Mouse (Mus musculus): ENCODE data around the gene Rps18. TPM values are rescaled to one million over a fixed set of nuclear protein-coding genes. Genes with fewer than 3 reads are reported as not detected.

The Rps18 gene
- polyA plus RNA-seq, 2 experiments = 1,098 to 1,411 TPM

GRCm38 (mm10) chr17:33916294-33916693 is 39.5 kb downstream of the Rps18 start:
- Histone ChIP-seq H3K27me3 (ENCODE audit: control insufficient read depth, insufficient read depth, low read length) (no peaks in the 10 kb centered on the region), H3K4me3 (ENCODE audit: insufficient read depth in 1 of 2, low read depth in 2 of 2, low read length in 2 of 2) (peak overlapping the region; percentile 71 to 86), H3K4me1 (replicated peaks; ENCODE audit: control insufficient read depth in 2 of 2, insufficient read depth in 2 of 2, low read length in 1 of 2) (peaks cover 10 to 18% of the 10 kb centered on the region in 2 experiments), H3K4me2 (ENCODE audit: low read depth) (peak overlapping the region; percentile 75), H3K27ac (peak overlapping the region; percentile 71), H3K36me3 (replicated peaks; ENCODE audit: control insufficient read depth, insufficient read depth, low read depth) (peaks cover 32% of the 10 kb centered on the region), H3K9me3 (ENCODE audit: control insufficient read depth, low read length) (peaks cover 5% of the 10 kb centered on the region), H3K9ac (replicated peaks) (peak overlapping the region; percentile 68)
- DNase-seq (ENCODE audit: low read depth in 3 of 3, low spot score in 3 of 3) = no peak
- ATAC-seq (ENCODE audit: insufficient read depth) = no peak; the same call in 1 of the 2 replicates
- no peak for TF ChIP-seq EP300 (IDR thresholded peaks at IDR 0.05; ENCODE audit: low read depth)
- no peak for TF ChIP-seq CTCF (IDR thresholded peaks at IDR 0.05; ENCODE audit: low read depth)
- WGBS (ENCODE audit: insufficient replicate concordance) = 6% methylated on average over 15 of the region's 20 CpGs

- TF ChIP-seq CTCF (IDR thresholded peaks at IDR 0.05; ENCODE audit: low read depth) (no peak), EP300 (IDR thresholded peaks at IDR 0.05; ENCODE audit: low read depth) (no peak)
- peak within 1 kb of the TSS; percentile 71 to 86 for H3K4me3 ChIP-seq (ENCODE audit: insufficient read depth in 1 of 2, low read depth in 2 of 2, low read length in 2 of 2)
- H3K4me1 ChIP-seq (replicated peaks; ENCODE audit: control insufficient read depth in 2 of 2, insufficient read depth in 2 of 2, low read length in 1 of 2) = peaks cover 10 to 16% of the 10 kb centered on the region in 2 experiments
- peaks cover 5% of the 10 kb centered on the region for H3K9me3 ChIP-seq (ENCODE audit: control insufficient read depth, low read length)
- ATAC-seq (ENCODE audit: insufficient read depth) = peak; percentile 84
- H3K27ac ChIP-seq = peak within 1 kb of the TSS; percentile 71
- peaks cover 34% of the 10 kb centered on the region for H3K36me3 ChIP-seq (replicated peaks; ENCODE audit: control insufficient read depth, insufficient read depth, low read depth)
- H3K9ac ChIP-seq (replicated peaks) = peak within 1 kb of the TSS; percentile 68
- under 1% methylated on average over 34 of the region's 34 CpGs for WGBS (ENCODE audit: insufficient replicate concordance)
- DNase-seq (ENCODE audit: low read depth in 3 of 3, low spot score in 3 of 3) = peak; percentile 97
- H3K4me2 ChIP-seq (ENCODE audit: low read depth) = peak within 1 kb of the TSS; percentile 75
- H3K27me3 ChIP-seq (ENCODE audit: control insufficient read depth, insufficient read depth, low read length) = no peaks in the 10 kb centered on the region
Observed at GRCm38 (mm10) chr17:33915671-33916250, 40.0 kb downstream of the Rps18 start, which contains the start of the genes Tapbp and Zbtb22. TSS of gene Tapbp (plus strand) at chr17:33915899. TSS of gene Zbtb22 (plus strand) at chr17:33915904.

- no peak for DNase-seq (ENCODE audit: low read depth in 3 of 3, low spot score in 3 of 3)
- Histone ChIP-seq H3K9ac (replicated peaks) (no peak overlapping the region; the same call in 1 of the 2 replicates), H3K4me1 (replicated peaks; ENCODE audit: control insufficient read depth in 2 of 2, insufficient read depth in 2 of 2, low read length in 1 of 2) (peaks cover 15 to 16% of the 10 kb centered on the region in 2 experiments)
Observed at GRCm38 (mm10) chr17:33914969-33915391, 40.8 kb downstream of the Rps18 start.

DNA sequence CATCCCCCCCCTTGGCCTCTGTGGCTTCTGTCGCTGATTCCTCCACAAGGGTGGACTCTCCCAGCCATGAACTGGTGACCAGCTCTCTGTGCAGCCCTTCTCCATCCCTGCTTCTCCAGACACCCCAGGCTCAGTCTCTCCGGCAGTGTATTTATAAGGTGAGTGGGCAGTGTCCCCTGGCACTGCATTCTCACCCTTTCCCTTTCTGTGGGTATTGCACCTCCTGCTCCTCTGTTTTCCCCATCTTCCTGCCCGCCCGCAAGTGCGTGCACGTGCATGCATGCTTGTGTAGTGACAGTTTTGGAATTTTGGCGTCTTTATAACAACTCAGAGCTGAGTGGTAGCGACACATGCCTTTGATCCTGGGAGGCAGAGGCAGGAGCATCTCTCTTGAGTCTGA is 41.9 kb downstream of the Rps18 start:
- Histone ChIP-seq H3K9ac (replicated peaks) (no peak overlapping the region), H3K4me3 (ENCODE audit: insufficient read depth in 1 of 2, low read depth in 2 of 2, low read length in 2 of 2) (no peak overlapping the region), H3K4me1 (replicated peaks; ENCODE audit: control insufficient read depth in 2 of 2, insufficient read depth in 2 of 2, low read length in 1 of 2) (peaks cover 13% of the 10 kb centered on the region in 2 experiments), H3K36me3 (replicated peaks; ENCODE audit: control insufficient read depth, insufficient read depth, low read depth) (peaks cover 34% of the 10 kb centered on the region), H3K27me3 (ENCODE audit: control insufficient read depth, insufficient read depth, low read length) (no peaks in the 10 kb centered on the region), H3K9me3 (ENCODE audit: control insufficient read depth, low read length) (peaks cover 5% of the 10 kb centered on the region), H3K4me2 (ENCODE audit: low read depth) (no peak overlapping the region), H3K27ac (no peak overlapping the region)
- whole genome bisulfite sequencing (ENCODE audit: insufficient replicate concordance) = 89% methylated on average over 8 of the region's 8 CpGs
- TF ChIP-seq EP300 (IDR thresholded peaks at IDR 0.05; ENCODE audit: low read depth) = no peak
- ATAC-seq (ENCODE audit: insufficient read depth) (no peak), DNase-seq (ENCODE audit: low read depth in 3 of 3, low spot score in 3 of 3) (no peak)

More at GRCm38 (mm10) chr17:33914969-33915391, 40.8 kb downstream of the Rps18 start:
- Histone ChIP-seq H3K4me2 (ENCODE audit: low read depth) (peak overlapping the region; percentile 75), H3K27me3 (ENCODE audit: control insufficient read depth, insufficient read depth, low read length) (no peaks in the 10 kb centered on the region), H3K36me3 (replicated peaks; ENCODE audit: control insufficient read depth, insufficient read depth, low read depth) (peaks cover 34% of the 10 kb centered on the region), H3K27ac (peak overlapping the region; percentile 71), H3K4me3 (ENCODE audit: insufficient read depth in 1 of 2, low read depth in 2 of 2, low read length in 2 of 2) (peak overlapping the region; percentile 1 to 71; a peak in 3 of 4 replicates), H3K9me3 (ENCODE audit: control insufficient read depth, low read length) (peaks cover 5% of the 10 kb centered on the region)
- WGBS (ENCODE audit: insufficient replicate concordance) = 65% methylated on average over 13 of the region's 13 CpGs
- no peak for TF ChIP-seq EP300 (IDR thresholded peaks at IDR 0.05; ENCODE audit: low read depth)
- peak; percentile 65 for TF ChIP-seq CTCF (IDR thresholded peaks at IDR 0.05; ENCODE audit: low read depth)
- ATAC-seq (ENCODE audit: insufficient read depth) = no peak

DNA sequence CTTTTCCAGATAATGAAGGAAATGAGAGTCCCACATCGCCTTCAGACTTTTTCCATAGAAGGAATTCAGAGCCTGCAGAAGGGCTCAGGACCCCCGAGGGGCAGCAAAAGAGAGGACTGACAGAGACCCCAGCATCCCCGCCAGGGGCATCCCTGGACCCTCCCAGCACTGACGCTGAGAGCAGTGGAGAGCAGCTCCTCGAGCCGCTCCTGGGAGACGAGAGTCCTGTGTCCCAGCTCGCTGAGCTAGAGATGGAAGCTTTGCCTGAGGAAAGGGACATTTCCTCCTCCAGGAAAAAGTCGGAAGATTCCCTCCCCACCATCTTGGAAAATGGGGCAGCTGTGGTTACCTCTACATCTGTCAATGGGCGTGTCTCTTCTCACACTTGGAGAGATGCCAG is 42.5 kb downstream of the Rps18 start:
- Histone ChIP-seq H3K9me3 (ENCODE audit: control insufficient read depth, low read length) (peaks cover 5% of the 10 kb centered on the region), H3K36me3 (replicated peaks; ENCODE audit: control insufficient read depth, insufficient read depth, low read depth) (peaks cover 34% of the 10 kb centered on the region), H3K4me3 (ENCODE audit: insufficient read depth in 1 of 2, low read depth in 2 of 2, low read length in 2 of 2) (no peak overlapping the region), H3K4me1 (replicated peaks; ENCODE audit: control insufficient read depth in 2 of 2, insufficient read depth in 2 of 2, low read length in 1 of 2) (peaks cover 8 to 11% of the 10 kb centered on the region in 2 experiments), H3K4me2 (ENCODE audit: low read depth) (no peak overlapping the region), H3K27me3 (ENCODE audit: control insufficient read depth, insufficient read depth, low read length) (no peaks in the 10 kb centered on the region), H3K9ac (replicated peaks) (no peak overlapping the region), H3K27ac (no peak overlapping the region)
- DNase-seq (ENCODE audit: low read depth in 3 of 3, low spot score in 3 of 3) (no peak), ATAC-seq (ENCODE audit: insufficient read depth) (no peak)
- 79% methylated on average over 10 of the region's 10 CpGs for WGBS (ENCODE audit: insufficient replicate concordance)
- TF ChIP-seq CTCF (IDR thresholded peaks at IDR 0.05; ENCODE audit: low read depth) (no peak), EP300 (IDR thresholded peaks at IDR 0.05; ENCODE audit: low read depth) (no peak)

Data from liver, embryonic 14.5 days (tissue).